Mouse (Mus musculus) ES-E14 (cell line): ENCODE results near the gene Ubc. TPM values are rescaled to one million over a fixed set of nuclear protein-coding genes. Genes with fewer than 3 reads are reported as not detected.
A peak's percentile ranks its signal among the peaks of the same experiment; 100 is the strongest.
"Not testable (repeated sequence)": the region's sequence is repeated elsewhere in the genome, so short reads cannot be mapped to it uniquely, and the experiment has no call there.

ENCODE experiments used
- DNase-seq: peaks from one replicate; pipeline ENCODE4 v3.0.0-alpha.2; 2013; ENCODE audit warnings: low read depth, low spot score
- H3K27ac ChIP-seq: 2 replicates; pipeline ENCODE4 v1.5.1; 2012; ENCODE audit warnings: low read depth, mild to moderate bottlenecking, low read length, moderate library complexity, mixed read lengths; ENCODE audit not compliant: poor library complexity, insufficient read depth, severe bottlenecking
- H3K36me3 ChIP-seq: 2 replicates; pipeline ENCODE4 v1.6.1; 2012; ENCODE audit warnings: mild to moderate bottlenecking, low read length, moderate library complexity, mixed read lengths; ENCODE audit not compliant: control insufficient read depth, poor library complexity, insufficient read depth, severe bottlenecking
- H3K4me1 ChIP-seq, 2 experiments: fragments of 150-350 bp in 1 of 2; sonication (generic) in 1 of 2; 2 replicates each; pipeline ENCODE4 v1.6.1; 2012; ENCODE audit warnings: low read length in 2 of 2, mild to moderate bottlenecking in 1 of 2, mixed read lengths in 1 of 2; ENCODE audit not compliant: control insufficient read depth in 2 of 2, insufficient read depth in 2 of 2, poor library complexity in 1 of 2
- H3K4me3 ChIP-seq, 2 experiments: fragments of 150-350 bp in 1 of 2; sonication (generic) in 1 of 2; 2 replicates each; pipeline ENCODE4 v1.5.1; 2012; ENCODE audit warnings: low read length in 2 of 2, low read depth in 1 of 2, mild to moderate bottlenecking in 1 of 2, mixed read lengths in 1 of 2; ENCODE audit not compliant: insufficient read depth in 1 of 2, poor library complexity in 1 of 2, severe bottlenecking in 1 of 2
- H3K9ac ChIP-seq: 2 replicates; pipeline ENCODE4 v1.6.1; 2012; ENCODE audit warnings: low read depth, mild to moderate bottlenecking, low read length, mixed read lengths; ENCODE audit not compliant: poor library complexity, insufficient read depth, severe bottlenecking
- H3K9me3 ChIP-seq: fragments of 150-350 bp; sonication (generic); 2 replicates; pipeline ENCODE4 v1.6.1; 2012; ENCODE audit warnings: low read depth, mild to moderate bottlenecking, low read length; ENCODE audit not compliant: control insufficient read depth, insufficient read depth
- CHD2 ChIP-seq: IDR thresholded peaks from 2 replicates; pipeline ENCODE4 v1.6.1; 2014; ENCODE audit warnings: mild to moderate bottlenecking, low read depth, low read length, inconsistent platforms
- HCFC1 ChIP-seq: IDR thresholded peaks from 2 replicates; pipeline ENCODE4 v1.6.1; 2012; ENCODE audit warnings: low read length, inconsistent platforms, borderline replicate concordance; ENCODE audit not compliant: insufficient read depth
- MAFK ChIP-seq: IDR thresholded peaks from 2 replicates; pipeline ENCODE4 v1.6.1; 2014; ENCODE audit warnings: mild to moderate bottlenecking, low read depth, low read length, inconsistent platforms; ENCODE audit not compliant: insufficient read depth
- ZC3H11A ChIP-seq: IDR thresholded peaks from 2 replicates; pipeline ENCODE4 v1.6.1; 2012; ENCODE audit warnings: low read depth, mild to moderate bottlenecking, inconsistent platforms, low read length, borderline replicate concordance
- ZNF384 ChIP-seq: IDR thresholded peaks from 2 replicates; pipeline ENCODE4 v1.6.1; 2012; ENCODE audit warnings: low read depth, low read length, inconsistent platforms
- in situ Hi-C, 2 experiments: fragments of 600-800 bp; cut with MboI; formaldehyde crosslinking; loops; one replicate each; pipeline ENCODE4 v1.15.1; 2025; ENCODE audit warnings: low sequenced_read_pairs in 2 of 2, inconsistent platforms in 1 of 2; ENCODE audit not compliant: unreplicated experiment in 2 of 2
- total RNA-seq: library from RNA; depleted of rRNA; stranded (reverse); fragments of 300-350 nt; gene quantifications from 2 replicates; pipeline ENCODE4 v1.2.3, GENCODE M21; 2012; rRNA removed

The Ubc gene
- 1,120 and 1,195 TPM in 2 replicates for total RNA-seq

DNA sequence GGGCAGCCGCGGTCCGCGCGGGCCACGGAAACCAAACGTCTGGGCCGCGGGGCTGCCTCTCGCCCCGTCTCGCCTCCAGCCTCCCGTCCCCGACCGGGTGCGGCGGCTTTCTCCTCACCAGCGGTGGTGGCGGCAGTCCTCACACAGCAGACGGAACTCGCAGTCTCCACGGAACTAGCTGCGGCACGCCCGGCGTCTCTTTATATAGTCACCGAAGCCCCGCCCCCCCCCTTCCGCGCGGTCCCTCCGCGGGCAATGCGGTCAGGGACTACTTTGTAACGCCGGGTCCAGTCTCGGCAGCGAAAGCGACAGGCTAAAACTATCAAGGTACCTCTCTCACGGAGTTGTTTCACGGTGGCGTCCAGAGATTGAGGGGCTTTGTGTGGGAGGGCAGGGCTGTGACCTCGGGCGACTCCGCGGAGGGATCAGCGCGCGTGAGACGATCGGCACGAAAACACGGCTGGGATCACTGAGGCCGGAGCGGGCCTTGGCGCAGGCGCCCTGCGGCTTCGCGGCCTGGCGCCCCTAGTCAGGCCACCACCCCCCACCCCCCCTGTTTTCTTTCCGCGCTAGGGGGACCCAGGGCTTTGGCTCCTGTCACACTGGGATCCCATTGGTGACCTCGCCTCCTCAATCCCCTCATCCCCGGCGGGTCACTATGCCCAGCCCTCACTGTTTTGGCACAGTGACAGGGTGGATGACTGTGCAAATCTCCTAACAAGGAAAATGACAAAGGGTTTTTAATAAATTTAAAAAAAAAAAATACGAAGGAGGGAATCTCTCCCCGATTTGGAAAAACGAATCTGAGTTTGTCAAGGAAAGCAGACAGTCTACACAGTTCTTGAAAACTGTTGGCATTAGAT lies at the start of gene Ubc:
Ubc (minus strand) TSS at position 624 of the 863 bp plus-strand sequence.
- Histone ChIP-seq H3K9me3 (no peaks in the 10 kb centered on the region), H3K9ac (peak within 1 kb of the TSS; percentile 95), H3K36me3 (peaks cover 23% of the 10 kb centered on the region), H3K4me3 (peak within 1 kb of the TSS; percentile 85 to 92), H3K4me1 (peaks cover 3 to 4% of the 10 kb centered on the region in 2 experiments; a peak in 2 of 4 replicates), H3K27ac (peak within 1 kb of the TSS; percentile 98)
- no peak for DNase-seq
- in situ Hi-C loops = no loop called here
- peak; percentile 89 for TF ChIP-seq MAFK
- TF ChIP-seq HCFC1 = peak; percentile 53; the same call in 1 of the 2 replicates
- no peak for TF ChIP-seq ZNF384
- peak; percentile 81 for TF ChIP-seq CHD2
- TF ChIP-seq ZC3H11A = no peak

DNA sequence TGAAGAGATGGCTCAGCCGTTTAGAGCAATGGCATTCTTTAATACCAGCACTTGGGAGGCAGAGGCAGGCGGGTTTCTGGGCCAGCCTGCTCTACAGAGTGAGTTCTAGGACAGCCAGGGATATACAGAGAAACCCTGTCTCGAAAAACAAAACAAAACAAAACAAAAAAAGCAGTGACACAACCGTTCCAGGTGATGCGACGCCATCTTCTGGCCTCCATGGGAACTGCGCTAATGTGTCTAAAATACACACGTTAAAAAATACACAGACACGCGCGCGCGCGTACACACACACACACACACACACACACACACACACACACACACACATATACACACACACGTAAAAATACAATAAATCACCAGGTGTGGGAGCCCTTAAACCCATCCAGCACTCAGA lies 44.3 kb upstream of the Ubc start:
- H3K4me1 ChIP-seq, H3K27ac ChIP-seq, H3K9me3 ChIP-seq, in situ Hi-C loops, H3K9ac ChIP-seq: not testable (repeated sequence)
- DNase-seq = peak; percentile 50
- H3K36me3 ChIP-seq = peaks cover 21% of the 10 kb centered on the region
- H3K4me3 ChIP-seq = peak overlapping the region; percentile 16 to 81; a peak in 2 of 4 replicates

DNA sequence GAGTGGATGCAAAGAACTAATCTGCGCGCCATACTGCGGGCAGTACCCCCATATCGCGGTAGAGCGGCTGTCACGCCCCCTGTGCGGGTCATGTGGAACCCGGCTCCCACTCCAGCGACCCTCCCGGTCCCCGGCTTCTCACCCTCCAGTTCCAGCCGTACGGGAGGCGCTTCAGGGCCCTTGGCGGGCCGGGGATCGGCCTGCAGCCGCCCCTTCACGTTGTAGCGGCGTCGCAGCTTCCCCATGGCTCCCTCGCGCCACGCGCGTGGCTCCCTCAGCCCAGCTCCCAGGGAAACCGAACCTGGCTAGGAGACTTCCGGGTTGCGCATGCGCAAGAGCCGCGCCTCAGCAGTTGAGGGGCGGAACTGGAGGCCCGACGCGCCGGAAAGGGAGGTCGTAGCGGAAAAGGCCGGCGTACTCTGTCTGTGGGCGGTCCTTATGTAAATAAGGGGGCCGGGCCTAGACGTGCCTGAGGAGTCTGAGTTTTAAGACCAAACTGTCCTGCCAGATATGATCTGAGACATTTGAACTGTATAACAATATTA lies 43.9 kb upstream of the Ubc start, which contains the start of gene Dhx37:
Dhx37 (minus strand) TSS at position 329 of the 545 bp plus-strand sequence.
- in situ Hi-C loops = no loop called here
- Histone ChIP-seq H3K9me3 (no peaks in the 10 kb centered on the region), H3K4me1 (peaks cover 4 to 6% of the 10 kb centered on the region in 2 experiments; a peak in 2 of 4 replicates), H3K4me3 (peak within 1 kb of the TSS; percentile 81), H3K27ac (peak within 1 kb of the TSS; percentile 24; the same call in 1 of the 2 replicates), H3K36me3 (peaks cover 26% of the 10 kb centered on the region), H3K9ac (peak within 1 kb of the TSS; percentile 89)
- peak; percentile 96 for DNase-seq
- TF ChIP-seq HCFC1 (no peak), ZNF384 (no peak), MAFK (no peak), ZC3H11A (no peak), CHD2 (no peak)

DNA sequence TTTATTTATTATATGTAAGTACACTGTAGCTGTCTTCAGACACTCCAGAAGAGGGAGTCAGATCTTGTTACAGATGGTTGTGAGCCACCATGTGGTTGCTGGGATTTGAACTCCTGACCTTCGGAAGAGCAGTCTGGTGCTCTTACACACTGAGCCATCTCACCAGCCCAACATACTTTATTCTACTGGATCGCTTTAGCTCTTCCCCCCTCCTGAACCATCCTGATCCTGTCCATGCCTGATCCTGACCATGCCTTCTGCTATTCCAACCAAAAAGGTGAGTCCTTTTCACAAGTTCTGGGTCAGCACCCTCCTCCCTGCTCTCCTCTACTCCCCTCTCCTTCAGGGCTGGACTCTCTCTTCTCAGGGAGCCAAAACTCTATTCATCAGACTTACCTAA lies 42.3 kb upstream of the Ubc start:
- H3K27ac ChIP-seq, H3K9ac ChIP-seq, H3K9me3 ChIP-seq, DNase-seq, H3K4me3 ChIP-seq, in situ Hi-C loops, H3K4me1 ChIP-seq: not testable (repeated sequence)
- H3K36me3 ChIP-seq = peaks cover 37% of the 10 kb centered on the region

DNA sequence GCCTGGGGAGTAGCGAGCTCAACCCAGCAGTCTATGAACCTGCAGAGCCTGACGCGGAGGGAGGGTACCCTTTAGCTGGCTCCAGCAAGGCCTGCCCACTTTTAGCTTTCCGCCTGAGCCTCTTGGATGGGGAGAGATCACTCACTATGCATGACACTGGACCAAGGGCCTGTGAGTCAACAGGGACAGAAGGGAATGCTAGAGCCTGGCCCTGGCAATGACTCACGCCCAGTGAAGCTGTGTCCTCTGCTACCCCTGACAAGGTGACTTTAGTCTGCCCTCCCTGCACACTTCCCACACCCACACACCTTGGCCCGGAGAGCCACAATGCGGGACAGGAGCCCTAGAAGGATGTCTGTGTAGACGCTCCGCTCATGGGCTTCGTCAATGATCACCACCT lies 36.3 kb upstream of the Ubc start:
- in situ Hi-C loops = no loop called here

More for the DNA sequence above, 36.3 kb upstream of the Ubc start:
- TF ChIP-seq CHD2 (no peak), ZC3H11A (no peak), HCFC1 (no peak), MAFK (no peak), ZNF384 (no peak)
- no peak overlapping the region for H3K4me3 ChIP-seq
- H3K9me3 ChIP-seq = no peaks in the 10 kb centered on the region
- H3K36me3 ChIP-seq = peaks cover 88% of the 10 kb centered on the region
- no peak for DNase-seq
- H3K9ac ChIP-seq = no peak overlapping the region
- peaks cover 0 to 4% of the 10 kb centered on the region in 2 experiments; a peak in 1 of 4 replicates for H3K4me1 ChIP-seq
- H3K27ac ChIP-seq = peak overlapping the region; percentile 2; the same call in 1 of the 2 replicates
